Mouse (Mus musculus) hindbrain, embryonic 12.5 days (tissue): ENCODE results near the gene Cdc42ep5. TPM values are rescaled to one million over a fixed set of nuclear protein-coding genes. Genes with fewer than 3 reads are reported as not detected.
A peak's percentile ranks its signal among the peaks of the same experiment; 100 is the strongest.
"Not testable (repeated sequence)": the region's sequence is repeated elsewhere in the genome, so short reads cannot be mapped to it uniquely, and the experiment has no call there.

Source experiments
- ATAC-seq: fragments of 200-750 bp; cut with Nextera tagmentation; 2 replicates; pipeline ENCODE4 v1.8.0; 2017; ENCODE audit warnings: moderate TSS enrichment; ENCODE audit not compliant: low FRiP score
- H3K27ac ChIP-seq: fragments of 300-500 bp; sonication (generic); 2 replicates; pipeline ENCODE4 v1.5.1; 2016; ENCODE audit warnings: mild to moderate bottlenecking
- H3K27me3 ChIP-seq: fragments of 300-500 bp; sonication (generic); 2 replicates; pipeline ENCODE4 v1.6.1; 2016; ENCODE audit warnings: mild to moderate bottlenecking
- H3K36me3 ChIP-seq: fragments of 300-500 bp; sonication (generic); 2 replicates; pipeline ENCODE4 v1.6.1; 2016; ENCODE audit warnings: mild to moderate bottlenecking
- H3K4me1 ChIP-seq: fragments of 300-500 bp; sonication (generic); 2 replicates; pipeline ENCODE4 v1.6.1; 2016
- H3K4me2 ChIP-seq: fragments of 300-500 bp; sonication (generic); replicated peaks from 2 replicates; pipeline ENCODE4 v1.6.1; 2016; ENCODE audit warnings: mild to moderate bottlenecking
- H3K4me3 ChIP-seq: fragments of 300-500 bp; sonication (generic); 2 replicates; pipeline ENCODE4 v1.5.1; 2016; ENCODE audit warnings: mild to moderate bottlenecking
- H3K9ac ChIP-seq: fragments of 300-500 bp; sonication (generic); 2 replicates; pipeline ENCODE4 v1.6.1; 2016; ENCODE audit warnings: mild to moderate bottlenecking, moderate library complexity
- H3K9me3 ChIP-seq: fragments of 300-500 bp; sonication (generic); replicated peaks from 2 replicates; pipeline ENCODE4 v1.6.1; 2016; ENCODE audit warnings: mild to moderate bottlenecking
- WGBS: fragments of 180-500 bp; shearing (Covaris S2); methylation state at CpG from one replicate; pipeline ENCODE4 v1.1.7; 2016; 5-methylcytosine and 5-hydroxymethylcytosine counted together
- polyA plus RNA-seq: library from polyadenylated mRNA; unstranded; fragments of >200 nt; fragmentation: Nextera tagmentation; extraction: Ambion mirVana; gene quantifications from 2 replicates; pipeline ENCODE4 v1.2.1, GENCODE M21; 2016

Cdc42ep5 gene
- polyA plus RNA-seq = 24.2 and 25.7 TPM in 2 replicates

GRCm38 (mm10) chr7:4164090-4164910 lies at the start of gene Cdc42ep5:
Gene Cdc42ep5, minus strand, starts transcription at chr7:4164860.
- peak within 1 kb of the TSS; percentile 57; the same call in 1 of the 2 replicates for H3K27ac ChIP-seq
- no peaks in the 10 kb centered on the region for H3K9me3 ChIP-seq
- H3K36me3 ChIP-seq = no peaks in the 10 kb centered on the region
- WGBS = 2% methylated on average over 19 of the region's 20 CpGs
- ATAC-seq = peak; percentile 75
- no peaks in the 10 kb centered on the region for H3K27me3 ChIP-seq
- peak within 1 kb of the TSS; percentile 32 for H3K4me3 ChIP-seq
- peak within 1 kb of the TSS; percentile 55 for H3K4me2 ChIP-seq
- peak within 1 kb of the TSS; percentile 28; the same call in 1 of the 2 replicates for H3K9ac ChIP-seq
- H3K4me1 ChIP-seq = peaks cover 15% of the 10 kb centered on the region

GRCm38 (mm10) chr7:4213436-4213835 lies 48.8 kb upstream of the Cdc42ep5 start:
- not testable (repeated sequence) for H3K27ac ChIP-seq, H3K4me2 ChIP-seq, H3K4me1 ChIP-seq, H3K9ac ChIP-seq, ATAC-seq, H3K36me3 ChIP-seq, H3K4me3 ChIP-seq, H3K27me3 ChIP-seq, H3K9me3 ChIP-seq

DNA sequence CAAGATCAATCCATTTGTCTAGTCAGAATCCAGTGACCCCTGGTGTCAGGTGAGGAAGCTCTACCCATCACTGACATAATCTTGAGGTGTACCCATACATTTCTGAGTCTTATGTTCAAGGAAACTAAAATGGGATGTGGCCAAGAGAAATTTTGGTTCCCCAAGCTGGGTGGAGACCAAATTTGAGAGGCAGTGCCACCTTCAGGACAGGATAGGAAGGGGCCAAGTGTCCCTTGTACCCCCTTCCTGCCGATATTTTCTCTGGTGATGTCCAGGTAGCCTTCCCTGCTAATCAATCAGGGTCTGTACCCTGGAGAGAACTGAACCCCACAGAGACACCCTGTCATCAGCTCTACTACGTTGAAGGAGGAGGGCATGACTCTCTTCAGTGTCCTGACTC lies 44.0 kb upstream of the Cdc42ep5 start:
- no peak overlapping the region for H3K27ac ChIP-seq
- no peaks in the 10 kb centered on the region for H3K27me3 ChIP-seq
- H3K9me3 ChIP-seq = peaks cover 7% of the 10 kb centered on the region
- ATAC-seq = no peak
- WGBS = 51% methylated on average over 2 of the region's 2 CpGs
- H3K4me1 ChIP-seq = no peaks in the 10 kb centered on the region
- H3K4me2 ChIP-seq = no peak overlapping the region
- no peak overlapping the region for H3K9ac ChIP-seq
- no peak overlapping the region for H3K4me3 ChIP-seq
- no peaks in the 10 kb centered on the region for H3K36me3 ChIP-seq

DNA sequence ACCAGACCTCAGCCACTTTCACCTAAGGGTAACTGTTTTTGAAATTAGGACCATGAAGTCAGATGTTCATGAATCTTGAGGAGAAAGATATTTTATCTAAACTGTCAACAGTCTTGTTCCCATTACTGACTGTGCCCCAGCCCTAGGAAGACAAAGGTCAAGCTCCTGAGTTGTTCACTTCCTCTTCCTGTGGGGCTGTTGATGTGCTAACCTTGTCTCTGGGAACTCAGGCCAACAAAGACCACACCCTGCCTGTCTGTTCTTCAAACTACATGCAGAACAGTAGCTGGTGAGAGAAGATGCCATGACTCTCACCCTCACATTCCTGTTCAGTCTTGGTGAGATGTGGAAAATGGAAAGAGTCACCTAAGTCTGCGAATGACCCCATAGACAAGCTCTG lies 42.5 kb upstream of the Cdc42ep5 start:
- no peaks in the 10 kb centered on the region for H3K36me3 ChIP-seq
- H3K9me3 ChIP-seq = peaks cover 7% of the 10 kb centered on the region
- H3K4me2 ChIP-seq = no peak overlapping the region
- ATAC-seq = no peak
- no peak overlapping the region for H3K4me3 ChIP-seq
- H3K9ac ChIP-seq = no peak overlapping the region
- H3K4me1 ChIP-seq = no peaks in the 10 kb centered on the region
- 82% methylated on average over 1 of the region's 1 CpGs for WGBS
- H3K27me3 ChIP-seq = no peaks in the 10 kb centered on the region
- H3K27ac ChIP-seq = no peak overlapping the region

DNA sequence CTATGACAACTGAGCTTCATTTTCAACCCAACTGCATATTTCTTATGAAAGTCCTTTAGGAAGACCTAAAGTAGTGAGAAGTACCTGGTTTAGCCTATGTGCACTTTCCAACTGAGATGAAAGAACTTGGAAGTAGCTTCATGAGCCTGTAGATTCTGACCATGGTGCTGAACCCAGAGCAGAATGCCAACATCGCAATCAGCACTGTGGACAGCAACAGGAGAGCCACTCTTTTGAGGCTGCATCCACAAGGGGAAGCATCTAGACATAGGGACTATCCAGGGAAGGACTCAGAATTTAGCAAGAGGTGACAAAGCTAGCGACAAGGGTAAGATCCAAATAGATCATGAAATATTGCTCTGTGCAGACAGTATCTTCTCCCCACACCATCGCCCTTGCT lies 13.8 kb upstream of the Cdc42ep5 start:
- ATAC-seq = no peak
- H3K27me3 ChIP-seq = no peaks in the 10 kb centered on the region
- H3K4me2 ChIP-seq = no peak overlapping the region
- H3K9ac ChIP-seq = no peak overlapping the region
- H3K9me3 ChIP-seq = no peaks in the 10 kb centered on the region
- WGBS = 49% methylated on average over 3 of the region's 3 CpGs
- H3K4me3 ChIP-seq = no peak overlapping the region
- H3K4me1 ChIP-seq = no peaks in the 10 kb centered on the region
- H3K36me3 ChIP-seq = no peaks in the 10 kb centered on the region
- no peak overlapping the region for H3K27ac ChIP-seq

GRCm38 (mm10) chr7:4170193-4170938 lies 5.7 kb upstream of the Cdc42ep5 start:
- no peak for ATAC-seq
- WGBS = 87% methylated on average over 6 of the region's 6 CpGs
- Histone ChIP-seq H3K4me3 (no peak overlapping the region), H3K4me1 (no peaks in the 10 kb centered on the region), H3K9me3 (no peaks in the 10 kb centered on the region), H3K27me3 (no peaks in the 10 kb centered on the region), H3K9ac (no peak overlapping the region), H3K27ac (no peak overlapping the region), H3K36me3 (no peaks in the 10 kb centered on the region), H3K4me2 (no peak overlapping the region)

GRCm38 (mm10) chr7:4167098-4167497 lies 2.4 kb upstream of the Cdc42ep5 start:
- H3K27ac ChIP-seq = no peak overlapping the region
- H3K9ac ChIP-seq = no peak overlapping the region
- H3K4me2 ChIP-seq = no peak overlapping the region
- H3K36me3 ChIP-seq = no peaks in the 10 kb centered on the region
- no peak overlapping the region for H3K4me3 ChIP-seq
- no peaks in the 10 kb centered on the region for H3K27me3 ChIP-seq
- peaks cover 15% of the 10 kb centered on the region for H3K4me1 ChIP-seq
- no peak for ATAC-seq
- no peaks in the 10 kb centered on the region for H3K9me3 ChIP-seq

- H3K36me3 ChIP-seq = no peaks in the 10 kb centered on the region
- H3K4me2 ChIP-seq = peak overlapping the region; percentile 55
- H3K27ac ChIP-seq = no peak overlapping the region
- no peak overlapping the region for H3K9ac ChIP-seq
- ATAC-seq = no peak
- H3K9me3 ChIP-seq = no peaks in the 10 kb centered on the region
- no peaks in the 10 kb centered on the region for H3K27me3 ChIP-seq
- peaks cover 15% of the 10 kb centered on the region for H3K4me1 ChIP-seq
- WGBS = 27% methylated on average over 3 of the region's 3 CpGs
- 0 out of 2 replicates have a peak overlapping the region, but pooled peaks have one; percentile 32 for H3K4me3 ChIP-seq
Measured at GRCm38 (mm10) chr7:4165286-4165685, 626 bp upstream of the Cdc42ep5 start.

DNA sequence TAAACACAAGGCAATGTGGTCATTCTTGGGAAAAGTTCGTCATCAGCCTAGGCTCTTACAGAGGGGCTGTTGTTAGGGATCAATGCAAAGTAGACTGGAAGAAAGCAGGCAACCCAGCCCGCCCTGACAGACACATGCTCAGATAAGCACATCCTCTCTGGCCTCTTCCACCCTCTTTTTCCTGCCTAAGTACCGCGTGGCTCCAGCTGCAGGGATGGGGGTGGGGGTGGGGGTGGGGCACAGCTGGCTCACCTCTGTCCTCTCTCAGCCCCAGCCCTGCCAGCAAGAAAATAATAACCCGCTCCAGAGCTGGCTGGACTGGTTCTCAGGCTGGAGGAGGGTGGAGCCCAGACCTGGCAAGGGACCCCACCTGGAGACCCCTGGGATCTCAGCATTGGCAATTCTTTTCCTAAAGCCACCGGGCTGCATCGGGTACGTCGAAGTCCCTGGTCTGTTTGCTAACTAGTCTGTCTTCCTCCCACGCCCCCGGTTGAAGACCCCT lies 1.0 kb downstream of the Cdc42ep5 start:
- Histone ChIP-seq H3K4me3 (peak overlapping the region; percentile 32), H3K27me3 (no peaks in the 10 kb centered on the region), H3K9me3 (no peaks in the 10 kb centered on the region), H3K4me1 (peaks cover 15% of the 10 kb centered on the region), H3K4me2 (peak overlapping the region; percentile 55), H3K27ac (0 out of 2 replicates have a peak overlapping the region, but pooled peaks have one; percentile 12), H3K9ac (peak overlapping the region; percentile 28; the same call in 1 of the 2 replicates), H3K36me3 (no peaks in the 10 kb centered on the region)
- ATAC-seq = peak; percentile 57
- WGBS = 2% methylated on average over 11 of the region's 11 CpGs

GRCm38 (mm10) chr7:4161596-4161995 lies 3.1 kb downstream of the Cdc42ep5 start:
- H3K4me3 ChIP-seq, H3K9me3 ChIP-seq, H3K27ac ChIP-seq, H3K9ac ChIP-seq, H3K27me3 ChIP-seq, H3K4me2 ChIP-seq, ATAC-seq, H3K36me3 ChIP-seq: not testable (repeated sequence)
- peaks cover 15% of the 10 kb centered on the region for H3K4me1 ChIP-seq
- WGBS = 92% methylated on average over 4 of the region's 4 CpGs

DNA sequence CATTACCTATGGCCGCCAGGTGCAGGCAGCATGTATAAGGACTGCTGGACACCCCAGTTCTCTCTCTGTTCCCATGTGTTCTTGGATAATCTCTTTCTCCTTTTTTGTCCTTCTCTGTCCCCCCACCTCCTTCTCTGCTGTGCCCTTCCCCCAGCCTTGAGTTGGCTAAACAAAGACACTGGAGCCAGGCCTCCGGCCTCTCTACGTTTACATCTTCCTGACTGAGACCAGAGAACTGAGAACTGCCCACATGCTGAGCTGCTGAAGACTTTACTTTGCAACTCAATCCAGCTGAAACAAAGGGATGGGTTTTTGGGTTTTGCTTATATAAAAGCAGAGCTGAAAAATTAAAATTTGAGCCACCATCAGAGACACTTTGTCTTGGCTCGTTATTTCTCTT lies 9.7 kb downstream of the Cdc42ep5 start:
- H3K36me3 ChIP-seq = no peaks in the 10 kb centered on the region
- peaks cover 16% of the 10 kb centered on the region for H3K4me1 ChIP-seq
- no peak overlapping the region for H3K9ac ChIP-seq
- H3K4me2 ChIP-seq = no peak overlapping the region
- WGBS = 26% methylated on average over 4 of the region's 4 CpGs
- no peaks in the 10 kb centered on the region for H3K9me3 ChIP-seq
- no peak overlapping the region for H3K4me3 ChIP-seq
- no peak overlapping the region for H3K27ac ChIP-seq
- no peak for ATAC-seq
- H3K27me3 ChIP-seq = peaks cover 26% of the 10 kb centered on the region

DNA sequence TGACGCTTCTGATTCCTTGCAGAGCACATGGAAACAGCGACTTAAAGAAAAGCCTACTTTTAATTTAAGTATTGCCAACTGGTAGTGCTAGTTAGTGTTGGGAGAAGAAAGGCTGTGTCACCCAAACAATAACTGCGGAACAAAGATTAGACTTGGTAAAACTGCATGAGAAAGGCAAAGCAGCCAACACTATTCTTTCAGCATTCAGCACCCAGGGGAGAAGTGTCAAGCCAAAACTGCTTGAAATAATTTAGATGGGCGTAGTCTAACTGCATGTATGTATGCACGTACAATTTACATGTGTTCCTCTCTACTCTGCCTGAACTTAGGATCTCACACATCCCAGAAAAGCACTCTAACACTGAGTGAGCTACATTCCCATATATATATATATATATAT lies 10.3 kb downstream of the Cdc42ep5 start:
- no peaks in the 10 kb centered on the region for H3K9me3 ChIP-seq
- H3K36me3 ChIP-seq = no peaks in the 10 kb centered on the region
- no peak overlapping the region for H3K9ac ChIP-seq
- no peak for ATAC-seq
- 79% methylated on average over 5 of the region's 5 CpGs for WGBS
- H3K4me2 ChIP-seq = no peak overlapping the region
- H3K4me1 ChIP-seq = peaks cover 19% of the 10 kb centered on the region
- H3K27ac ChIP-seq = no peak overlapping the region
- peaks cover 26% of the 10 kb centered on the region for H3K27me3 ChIP-seq
- H3K4me3 ChIP-seq = no peak overlapping the region
